Mouse (Mus musculus): Measurements from ENCODE around the gene Itga1.

Itga1 gene

DNA sequence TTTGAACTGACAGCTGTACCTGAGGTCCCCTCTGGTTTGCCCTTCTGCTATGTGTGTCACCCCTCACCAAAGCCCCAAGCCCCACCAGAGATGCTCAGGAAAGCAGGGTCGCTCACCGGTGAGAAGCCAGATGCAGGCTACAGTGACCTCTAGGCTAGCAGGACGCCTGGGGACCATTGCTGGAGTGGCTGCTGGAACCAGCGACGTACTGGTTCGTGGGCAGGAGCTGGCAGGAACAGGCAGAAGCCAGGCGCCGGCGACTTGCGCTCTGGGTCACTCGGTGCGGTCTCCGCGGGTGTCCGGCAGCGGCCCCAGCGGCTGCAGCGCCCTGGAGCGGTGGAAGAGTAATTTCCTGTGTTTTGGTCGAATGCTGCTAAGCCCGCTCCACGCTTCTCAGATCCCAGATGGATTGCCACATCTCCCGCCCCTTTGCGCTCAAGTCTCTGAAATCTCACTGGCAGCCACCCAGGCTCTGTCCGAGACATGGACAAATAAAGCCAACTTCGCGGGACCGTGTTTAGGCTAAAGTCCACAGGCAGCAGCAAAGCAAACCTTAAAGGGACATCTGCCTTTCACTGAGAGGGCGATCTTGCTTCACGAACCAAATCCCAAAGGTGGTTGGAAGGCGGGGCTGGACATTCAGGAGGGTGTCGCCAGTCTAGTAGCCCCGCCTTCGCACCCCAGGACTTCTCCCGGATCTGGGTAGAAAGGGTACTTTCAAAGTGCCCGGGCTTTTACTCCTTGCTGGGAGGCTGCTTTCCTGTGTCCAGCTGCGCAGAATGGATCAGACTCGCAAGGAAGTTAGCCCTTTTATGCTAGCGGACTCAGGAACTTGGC lies at the start of gene Itga1, which contains the start of gene Gm49395:
Gene Itga1 (minus strand): TSS at position 610 of the 837 bp plus-strand sequence.
Gene Gm49395 (minus strand): TSS at position 567 of the 837 bp plus-strand sequence.
- DNase-seq = peak; percentile 99

- DNase-seq = no peak
These were observed 48.8 kb upstream of the Itga1 start for GRCm38 (mm10) chr13:115150602-115151001.

- no peak for DNase-seq
These were observed 48.1 kb upstream of the Itga1 start for GRCm38 (mm10) chr13:115149849-115150248.

GRCm38 (mm10) chr13:115143575-115143974 lies 41.8 kb upstream of the Itga1 start:
- DNase-seq = no peak

DNA sequence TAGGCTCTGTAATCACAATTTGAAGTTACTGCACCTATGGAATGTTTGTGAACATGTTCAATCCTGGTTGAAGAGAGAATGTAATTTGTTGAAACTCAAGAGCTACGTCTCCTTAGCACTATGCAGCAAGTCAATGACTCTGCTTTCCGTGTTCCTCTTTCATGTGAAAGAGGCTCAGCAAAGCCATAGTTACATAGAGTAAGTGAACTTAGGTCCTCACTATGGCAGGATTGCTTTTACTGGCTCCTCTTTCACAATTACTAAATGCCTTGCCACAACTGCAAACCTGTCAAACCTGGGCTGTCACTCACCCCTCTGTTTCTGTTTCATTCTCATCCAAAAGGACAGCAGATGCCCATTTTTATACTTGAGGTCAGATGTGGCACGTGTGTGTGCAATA lies 40.3 kb upstream of the Itga1 start:
- no peak for DNase-seq

GRCm38 (mm10) chr13:115138513-115138912 lies 36.7 kb upstream of the Itga1 start:
- DNase-seq = no peak

DNA sequence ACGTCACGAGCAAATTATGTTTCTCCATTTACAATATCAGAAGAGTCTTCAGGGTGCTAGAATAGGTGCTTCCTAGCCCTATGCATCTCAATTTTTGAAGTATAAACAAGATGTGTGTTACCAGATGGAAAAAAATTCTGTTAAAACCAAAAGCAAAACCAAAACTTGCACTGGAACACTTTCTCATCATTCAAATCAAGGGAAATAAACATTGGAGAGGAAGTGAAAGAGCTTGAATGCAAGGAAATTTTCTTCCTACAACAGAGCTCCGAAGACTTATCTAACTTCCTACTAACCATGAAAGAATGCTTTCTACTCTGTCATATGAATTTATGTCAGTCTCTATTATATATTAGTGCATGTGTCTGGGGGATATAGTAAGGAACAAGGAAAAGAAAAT lies 35.0 kb upstream of the Itga1 start:
- no peak for DNase-seq

- no peak for DNase-seq
These were observed 30.7 kb upstream of the Itga1 start for GRCm38 (mm10) chr13:115132435-115132834.

DNA sequence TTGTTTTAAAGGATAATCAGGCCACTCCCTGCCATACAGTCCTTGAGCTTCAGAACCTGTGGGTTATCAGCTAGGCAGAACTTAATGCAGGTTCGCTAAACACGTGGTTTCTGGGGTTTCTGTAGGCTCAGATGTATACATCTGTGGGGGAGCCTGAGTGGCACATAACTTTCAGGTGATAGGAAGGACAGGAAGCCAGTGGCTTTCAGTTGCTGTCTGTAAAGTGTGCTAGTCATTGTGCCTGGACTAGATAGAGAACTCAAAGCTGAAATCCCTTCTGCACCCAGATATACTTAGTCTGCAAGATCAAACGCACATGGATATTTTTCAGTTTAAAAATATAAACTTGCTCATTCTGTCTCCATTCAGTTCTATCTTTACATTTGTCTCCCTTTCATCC lies 29.6 kb upstream of the Itga1 start:
- no peak for DNase-seq

GRCm38 (mm10) chr13:115130035-115130434 lies 28.3 kb upstream of the Itga1 start:
- no peak for DNase-seq

DNA sequence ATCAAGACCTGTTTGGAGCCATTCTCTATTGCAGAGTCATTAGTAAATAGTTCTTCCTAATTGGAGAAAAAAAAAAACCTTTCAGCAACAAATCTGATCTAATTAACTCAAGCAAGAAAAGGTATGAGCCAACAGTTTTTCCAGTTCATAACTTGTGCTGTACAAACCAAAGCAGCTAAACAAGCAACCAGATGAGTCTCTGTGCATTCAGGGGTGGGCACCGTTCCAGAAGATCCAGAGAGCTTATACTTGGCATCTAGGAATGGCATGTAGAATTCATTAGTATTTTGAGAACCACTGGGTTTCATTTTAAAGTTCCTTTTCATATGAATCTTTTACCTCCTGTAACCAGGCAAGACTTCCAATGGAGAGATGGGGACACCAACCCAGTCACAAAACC lies 26.1 kb upstream of the Itga1 start:
- DNase-seq = no peak

DNA sequence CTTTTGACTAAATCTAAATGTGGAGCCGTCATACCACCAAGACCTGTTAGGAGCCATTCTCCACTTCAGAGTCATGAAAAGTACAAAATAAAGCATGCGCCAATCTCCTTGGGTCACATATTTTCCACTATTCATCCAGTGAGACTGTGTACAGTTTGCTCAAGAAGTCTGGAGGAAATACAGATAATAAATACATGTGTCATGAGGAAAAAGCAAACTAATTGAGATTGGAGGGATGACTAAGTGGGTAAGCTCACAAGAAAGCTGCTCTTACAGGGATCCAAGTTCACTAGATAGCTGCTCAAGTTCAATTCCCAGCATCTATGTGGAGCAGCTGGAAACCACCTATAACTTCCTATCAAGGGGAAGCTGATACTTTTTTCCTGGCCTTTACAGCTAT lies 24.8 kb upstream of the Itga1 start:
- no peak for DNase-seq

- DNase-seq = peak; percentile 92
These were observed 23.4 kb upstream of the Itga1 start for GRCm38 (mm10) chr13:115125130-115125529.

GRCm38 (mm10) chr13:115124521-115124920 lies 22.8 kb upstream of the Itga1 start:
- DNase-seq = no peak

GRCm38 (mm10) chr13:115118756-115119155 lies 17.0 kb upstream of the Itga1 start:
- peak; percentile 96 for DNase-seq

- DNase-seq = no peak
These were observed 16.4 kb upstream of the Itga1 start for GRCm38 (mm10) chr13:115118195-115118594.

DNA sequence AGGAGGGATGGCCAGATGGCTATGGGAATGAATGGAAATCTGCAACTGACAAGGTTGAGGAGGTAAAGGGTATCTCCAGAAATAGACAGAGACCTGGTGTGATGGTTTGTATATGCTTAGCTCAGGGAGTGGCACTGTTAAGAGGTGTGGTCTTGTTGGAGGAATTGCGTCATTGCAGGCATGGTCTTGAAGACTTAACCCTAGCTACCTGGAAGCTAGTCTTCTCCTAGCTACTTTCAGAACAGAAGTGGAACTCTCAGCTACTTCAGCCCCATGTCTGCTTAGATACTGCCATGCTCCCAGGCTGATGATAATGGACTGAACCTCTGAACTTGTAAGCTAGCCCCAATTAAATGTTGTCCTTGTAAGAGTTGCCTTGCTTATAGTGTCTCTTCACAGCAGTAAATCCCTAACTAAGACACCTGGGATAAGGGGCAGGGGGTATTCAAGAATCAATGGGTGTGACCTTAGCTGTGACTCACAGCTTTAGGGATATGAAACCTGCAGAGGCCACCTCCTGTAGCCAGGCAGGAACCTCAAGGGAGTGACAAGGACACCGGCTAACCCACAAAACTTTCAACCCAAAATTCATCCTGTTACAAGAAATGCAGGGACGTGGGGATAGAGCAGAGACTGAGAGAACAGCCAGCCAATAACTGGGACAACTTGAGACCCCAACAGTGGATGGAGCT lies 15.3 kb upstream of the Itga1 start:
- DNase-seq = no peak

- DNase-seq = no peak
These were observed 7.9 kb upstream of the Itga1 start for GRCm38 (mm10) chr13:115109628-115110027.

- DNase-seq = peak; percentile 85
These were observed 5.7 kb upstream of the Itga1 start for GRCm38 (mm10) chr13:115107436-115107835.

GRCm38 (mm10) chr13:115106183-115106582 lies 4.4 kb upstream of the Itga1 start:
- peak; percentile 97 for DNase-seq

DNA sequence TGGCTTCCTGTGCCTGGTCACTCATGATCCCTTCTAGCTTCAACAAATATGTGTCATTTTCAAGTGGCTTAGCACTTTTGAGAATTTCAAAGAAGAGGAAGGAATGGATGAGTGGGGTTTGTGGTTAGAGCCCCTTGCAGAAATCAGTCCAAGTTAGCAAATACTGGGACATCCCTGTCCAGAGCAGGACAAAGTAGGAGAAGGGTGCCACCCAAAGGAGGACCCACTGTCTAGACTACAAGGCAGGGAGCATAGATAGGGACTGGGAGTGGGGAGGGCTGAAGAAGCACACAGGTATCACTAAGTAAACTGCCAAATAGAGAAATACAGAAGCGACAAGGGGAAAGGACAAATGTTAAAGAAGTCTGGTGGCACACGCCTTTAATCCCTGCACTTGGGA lies 990 bp upstream of the Itga1 start:
- peak; percentile 83 for DNase-seq

DNA sequence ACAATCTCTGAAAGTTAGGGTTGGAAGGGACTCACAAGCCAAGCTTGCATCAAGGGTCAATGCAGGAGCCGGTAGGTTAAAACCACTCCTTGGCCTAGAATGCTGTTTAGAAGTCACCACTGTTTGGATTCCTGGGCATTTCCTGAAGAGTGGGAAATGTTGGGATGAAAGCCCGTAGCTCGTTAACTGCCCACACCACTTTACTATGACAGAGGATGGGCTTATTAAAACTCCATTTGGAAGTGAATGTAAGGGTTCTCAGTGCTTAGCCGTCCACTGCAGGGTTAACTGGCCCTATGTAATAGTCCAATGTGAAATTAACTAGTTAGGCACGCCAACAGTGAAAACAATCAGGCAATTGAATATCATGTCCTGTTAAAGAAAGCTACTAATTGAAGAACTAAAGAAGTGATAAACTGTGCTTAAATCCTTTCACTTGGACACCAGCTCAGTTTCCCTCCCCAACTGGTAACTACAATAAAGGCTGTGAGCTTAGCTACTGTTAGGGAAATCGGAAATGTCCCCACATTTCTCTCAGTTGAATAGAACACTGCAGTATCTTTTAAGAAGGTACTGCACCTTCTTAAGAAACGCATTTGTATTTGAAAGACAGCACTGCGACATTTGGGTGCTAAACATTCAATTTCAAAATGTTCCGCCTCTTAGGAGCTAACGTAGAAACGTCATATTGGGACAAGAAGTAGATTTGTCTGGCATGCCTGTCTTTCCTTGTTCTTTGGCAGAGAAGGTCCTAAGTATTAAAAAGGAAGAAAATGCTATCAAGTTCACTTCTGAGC lies 1.2 kb downstream of the Itga1 start:
- DNase-seq = peak; percentile 67

GRCm38 (mm10) chr13:115099381-115099780 lies 2.4 kb downstream of the Itga1 start:
- peak; percentile 91 for DNase-seq
